Mouse (Mus musculus): ENCODE measurements at regions not wholly inside any gene's neighbourhood (a gene's known extent, or its start where the extent isn't known, plus 50 kb on each side); places are given as distances from the start of the nearest gene placed in this dataset.

DNA sequence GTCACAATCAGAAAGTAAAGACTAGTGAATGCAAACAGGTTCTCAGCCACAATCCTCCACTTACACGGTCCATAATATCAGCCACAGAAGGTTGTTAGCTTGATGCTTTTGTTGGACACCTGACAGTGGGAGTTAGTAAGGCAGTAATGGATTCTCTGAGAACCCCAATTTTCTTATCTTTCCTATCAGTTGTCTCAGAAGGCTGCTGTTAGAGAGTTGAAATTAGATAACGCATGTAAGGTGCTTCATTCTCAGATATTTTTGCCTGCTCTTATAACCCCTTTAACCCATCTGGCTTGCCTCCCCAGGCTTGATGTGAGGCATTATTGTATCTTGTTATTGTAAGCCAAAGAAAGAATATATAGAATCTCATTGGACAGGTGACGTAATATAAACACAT lies 63.0 kb upstream of the Ube2e3 start:
- no peak for DNase-seq
- intact Hi-C loops (cut with DNase I), result no loop called here

DNA sequence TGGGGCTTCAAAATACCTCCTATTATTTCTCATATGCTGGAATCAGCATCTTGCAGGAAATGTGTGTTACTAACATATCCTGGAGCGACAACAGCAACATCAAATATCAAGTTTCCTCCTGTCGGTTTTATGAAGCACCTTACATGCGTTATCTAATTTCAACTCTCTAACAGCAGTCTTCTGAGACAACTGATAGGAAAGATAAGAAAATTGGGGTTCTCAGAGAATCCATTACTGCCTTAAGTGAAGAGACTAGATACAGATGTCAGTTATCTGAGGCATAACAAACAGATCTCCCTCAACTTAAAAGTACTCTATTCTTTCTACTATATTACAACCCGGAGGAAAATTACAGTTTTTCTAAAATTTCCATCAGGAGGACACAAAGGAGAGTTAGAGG lies 64.4 kb upstream of the Ube2e3 start:
- DNase-seq, result no peak
- intact Hi-C loops (cut with DNase I), result no loop called here

GRCm38 (mm10) chr2:78795446-78795845 lies 72.5 kb upstream of the Ube2e3 start:
- DNase-seq, result no peak
- intact Hi-C loops (cut with DNase I), result no loop called here

DNA sequence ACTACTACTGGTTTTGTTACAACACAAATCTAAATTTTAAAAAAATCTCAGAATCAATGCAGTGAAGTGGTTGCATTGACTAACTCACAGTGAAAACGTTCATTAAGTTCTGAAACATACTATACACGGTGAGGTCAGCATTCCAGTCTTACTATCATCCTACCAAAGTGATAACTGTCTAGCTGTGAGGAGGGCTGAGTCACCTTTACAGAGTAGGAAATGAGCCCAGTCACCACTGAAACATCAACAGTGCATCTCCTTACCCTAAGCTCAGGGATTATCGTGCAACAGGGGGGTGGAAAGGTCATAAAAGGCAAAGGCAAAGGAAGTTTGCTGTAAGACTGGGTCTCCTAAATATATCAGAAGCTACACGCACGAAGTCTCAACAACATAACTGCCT lies 73.2 kb upstream of the Ube2e3 start:
- intact Hi-C loops (cut with DNase I), result no loop called here
- DNase-seq, result no peak

DNA sequence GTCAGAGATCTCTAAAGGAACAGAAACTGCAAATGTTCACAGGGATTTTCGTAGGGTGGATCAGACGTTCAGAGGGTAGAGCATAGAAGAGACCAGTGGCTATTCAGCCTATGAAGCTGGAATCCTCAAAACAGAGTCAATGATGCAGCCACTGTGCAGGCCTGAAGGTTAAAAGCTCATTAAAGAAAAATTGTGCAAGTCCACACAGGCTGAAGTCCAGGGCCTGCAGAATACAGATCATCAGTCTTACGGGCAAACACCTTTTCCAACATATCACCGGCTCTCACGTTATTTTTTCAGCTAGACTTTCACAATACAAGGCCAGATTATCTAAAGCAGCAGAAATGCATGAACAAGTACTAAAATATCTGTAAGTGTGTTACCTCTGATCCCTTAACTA lies 78.8 kb upstream of the Ube2e3 start:
- intact Hi-C loops (cut with DNase I), result no loop called here

GRCm38 (mm10) chr2:78788222-78788621 lies 79.7 kb upstream of the Ube2e3 start:
- DNase-seq, result no peak
- intact Hi-C loops (cut with DNase I), result no loop called here

More for the DNA sequence above, 78.8 kb upstream of the Ube2e3 start:
- DNase-seq, result no peak

DNA sequence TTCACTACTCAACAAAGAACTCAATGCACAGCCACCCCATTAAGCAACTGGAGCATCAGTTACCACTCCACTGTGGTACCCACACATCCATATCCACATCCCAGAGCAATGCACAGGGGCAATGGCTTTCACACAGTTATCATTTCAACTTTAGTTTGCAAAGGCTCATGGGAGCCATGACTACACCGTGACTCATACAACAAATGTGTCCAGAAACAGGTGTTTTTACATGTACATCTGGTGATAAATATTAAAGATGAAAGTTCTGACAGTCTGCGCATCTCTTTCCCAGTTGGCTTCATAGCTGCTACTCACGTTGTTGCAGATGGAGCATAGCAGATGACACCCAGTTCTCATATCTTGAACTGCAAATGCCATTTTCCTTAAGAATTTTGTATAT lies 88.0 kb upstream of the Ube2e3 start:
- DNase-seq, result no peak
- intact Hi-C loops (cut with DNase I), result no loop called here

- intact Hi-C loops (cut with DNase I), result no loop called here
- no peak for DNase-seq
Observed at GRCm38 (mm10) chr2:78777589-78777988, 90.3 kb upstream of the Ube2e3 start.

- intact Hi-C loops (cut with DNase I), result no loop called here
- no peak for DNase-seq
Observed at GRCm38 (mm10) chr2:78754362-78754761, 113.6 kb upstream of the Ube2e3 start.

GRCm38 (mm10) chr2:78753918-78754317 lies 114.0 kb upstream of the Ube2e3 start:
- no peak for DNase-seq
- intact Hi-C loops (cut with DNase I), result no loop called here

DNA sequence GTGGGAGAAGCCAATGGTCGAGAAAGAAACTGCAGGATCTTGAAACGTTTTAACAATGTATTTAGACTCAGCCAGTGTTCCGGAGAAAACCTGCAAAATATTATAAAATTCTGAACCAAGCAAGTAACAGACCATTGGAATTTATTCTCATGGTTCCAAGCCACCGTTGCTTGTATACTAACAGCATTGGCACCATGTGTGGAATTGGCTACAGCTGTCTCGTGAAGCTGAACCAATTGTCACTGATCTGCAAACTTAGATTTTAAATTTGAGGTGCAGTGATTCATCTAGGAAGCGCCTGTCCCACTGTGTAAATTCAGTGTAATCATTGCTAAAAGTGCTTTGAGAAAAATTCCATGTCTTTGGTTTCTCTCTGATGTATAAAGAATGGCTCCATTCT lies 137.8 kb upstream of the Ube2e3 start:
- intact Hi-C loops (cut with DNase I), result no loop called here
- DNase-seq, result no peak

DNA sequence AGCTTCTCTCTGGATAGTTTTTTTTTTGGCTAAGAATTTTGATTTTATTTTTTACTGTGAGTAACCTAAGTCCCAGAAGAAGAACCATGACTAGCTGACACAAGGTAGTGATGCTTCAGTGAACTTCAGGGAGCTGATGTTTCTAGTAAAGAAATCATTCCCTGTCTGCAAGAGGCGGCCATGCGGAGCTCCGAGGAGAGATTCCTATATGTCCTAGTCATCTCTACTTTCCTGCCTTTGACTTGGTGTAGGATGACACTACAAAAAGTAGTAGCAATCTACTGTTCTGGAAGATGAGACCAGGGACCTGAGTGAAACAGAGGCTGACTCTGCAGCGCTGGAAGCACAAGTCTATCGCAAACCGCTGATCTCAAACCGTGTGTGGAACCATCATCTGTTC lies 141.9 kb upstream of the Ube2e3 start:
- DNase-seq, result no peak
- intact Hi-C loops (cut with DNase I), result no loop called here

GRCm38 (mm10) chr2:78724416-78724815 lies 143.5 kb upstream of the Ube2e3 start:
- DNase-seq, result no peak
- intact Hi-C loops (cut with DNase I), result no loop called here

GRCm38 (mm10) chr2:78723423-78723822 lies 144.5 kb upstream of the Ube2e3 start:
- DNase-seq, result no peak
- intact Hi-C loops (cut with DNase I), result no loop called here

GRCm38 (mm10) chr2:78722739-78723138 lies 145.2 kb upstream of the Ube2e3 start:
- intact Hi-C loops (cut with DNase I), result no loop called here
- no peak for DNase-seq

- no peak for DNase-seq
- intact Hi-C loops (cut with DNase I), result no loop called here
Observed at GRCm38 (mm10) chr2:78718550-78718949, 149.4 kb upstream of the Ube2e3 start.

DNA sequence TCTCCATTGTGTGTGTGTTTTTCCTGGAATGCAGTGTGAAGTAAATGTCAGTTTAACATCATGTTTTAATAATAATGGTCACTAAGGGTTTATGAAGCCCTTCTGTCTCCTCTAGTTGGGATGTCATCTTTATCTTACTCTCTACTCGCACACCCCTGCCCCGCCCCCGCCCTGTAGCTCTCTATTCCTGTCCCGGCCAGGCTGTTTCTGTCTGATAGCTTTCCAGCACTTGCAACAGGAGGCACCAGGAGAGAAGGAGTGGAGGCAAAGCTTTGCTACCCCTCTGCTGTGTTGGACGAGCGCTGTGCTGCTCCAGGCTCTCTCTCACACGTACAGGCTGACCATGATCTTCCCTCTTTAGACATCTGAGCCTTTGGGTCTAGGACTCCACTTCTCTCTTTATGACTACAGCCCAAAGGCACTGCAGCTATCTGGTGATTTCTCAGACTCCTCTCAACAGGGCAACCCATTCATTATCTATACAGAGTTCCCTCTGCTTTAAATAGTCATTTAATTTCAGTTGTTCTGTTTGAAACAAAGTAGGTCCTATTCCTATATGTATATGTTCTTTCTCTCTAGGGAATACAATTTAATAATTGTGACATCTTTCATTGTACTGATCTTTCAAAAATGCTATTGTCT lies 151.6 kb upstream of the Ube2e3 start:
- intact Hi-C loops (cut with DNase I), result no loop called here
- no peak for DNase-seq

DNA sequence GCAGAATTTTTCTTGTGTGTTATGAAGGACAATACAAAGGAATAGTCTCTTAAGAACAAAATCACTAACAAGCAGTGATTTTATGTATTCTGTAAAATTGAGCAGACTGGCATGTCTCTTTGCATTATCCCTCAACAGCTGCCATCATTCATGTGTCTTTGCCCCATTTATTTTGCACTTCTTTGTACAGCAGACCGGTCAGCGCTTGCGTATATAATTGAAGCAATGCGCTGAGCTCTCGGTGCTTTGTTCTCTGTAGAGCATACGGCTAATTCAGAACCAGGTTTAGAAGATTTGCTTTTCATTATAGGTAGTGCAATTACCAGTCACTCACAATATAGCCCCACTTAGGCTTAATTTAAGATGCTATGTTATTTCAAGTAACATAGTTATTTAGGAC lies 173.1 kb upstream of the Ube2e3 start:
- DNase-seq, result no peak
- intact Hi-C loops (cut with DNase I), result no loop called here

DNA sequence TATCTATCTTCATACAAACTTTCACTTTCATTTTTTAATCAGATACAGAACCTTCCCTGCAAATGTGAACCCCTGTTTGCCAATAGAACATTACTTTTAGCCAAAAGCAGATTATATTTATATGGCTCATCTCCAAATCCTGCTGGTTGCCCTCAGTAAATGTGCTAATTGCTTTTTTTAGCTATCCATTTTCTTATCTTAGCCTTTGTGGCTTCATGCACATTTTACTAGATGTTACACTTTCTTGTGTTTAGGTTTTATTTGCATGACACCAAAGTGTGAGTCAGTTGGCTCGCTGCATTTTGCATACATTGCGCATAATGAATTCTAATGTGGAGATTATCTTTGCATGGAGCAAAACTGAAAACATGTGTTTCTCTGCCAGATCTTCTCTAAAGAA lies 211.3 kb upstream of the Ube2e3 start:
- intact Hi-C loops (cut with DNase I), result no loop called here
- DNase-seq, result no peak

- intact Hi-C loops (cut with DNase I), result no loop called here
- DNase-seq, result no peak
Observed at GRCm38 (mm10) chr2:78655156-78655855, 212.6 kb upstream of the Ube2e3 start.

DNA sequence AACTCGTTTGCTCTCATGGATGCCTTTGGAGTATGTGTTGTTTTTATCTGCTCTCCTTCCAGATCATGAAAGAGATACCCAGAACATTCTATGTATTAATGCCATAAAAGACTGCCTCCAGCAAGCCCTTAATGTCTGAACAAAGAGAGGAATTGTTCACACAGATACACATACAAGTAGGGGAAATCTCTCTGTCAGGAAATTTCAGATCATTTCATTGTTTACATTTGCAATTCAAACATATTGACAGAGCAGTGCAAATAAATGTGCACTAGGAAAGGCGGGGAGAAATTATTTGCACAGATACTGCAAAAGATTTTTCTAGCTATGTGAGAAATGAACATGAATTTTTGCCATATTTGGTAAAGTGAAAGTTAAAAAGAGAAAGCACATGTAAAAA lies 216.4 kb upstream of the Ube2e3 start:
- DNase-seq, result no peak
- intact Hi-C loops (cut with DNase I), result no loop called here

DNA sequence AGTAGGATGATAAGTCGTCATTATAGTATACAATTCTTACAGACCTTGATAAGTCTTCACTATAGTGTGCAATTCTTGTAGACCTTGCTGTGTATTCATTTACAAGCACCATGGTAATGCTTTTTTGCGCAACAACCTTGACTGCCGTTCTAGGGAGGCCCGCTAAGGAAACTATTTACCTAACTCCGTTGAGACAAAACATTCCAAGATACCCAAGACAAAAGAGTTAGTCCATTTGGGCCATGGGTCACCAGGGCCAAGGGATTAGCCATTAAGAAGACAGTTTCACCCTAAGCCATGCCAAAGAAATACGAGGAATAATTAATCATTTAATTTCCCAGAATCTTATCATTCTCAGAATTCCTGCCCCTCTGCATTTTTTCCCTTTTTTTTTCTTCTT lies 227.6 kb upstream of the Ube2e3 start:
- DNase-seq, result no peak

DNA sequence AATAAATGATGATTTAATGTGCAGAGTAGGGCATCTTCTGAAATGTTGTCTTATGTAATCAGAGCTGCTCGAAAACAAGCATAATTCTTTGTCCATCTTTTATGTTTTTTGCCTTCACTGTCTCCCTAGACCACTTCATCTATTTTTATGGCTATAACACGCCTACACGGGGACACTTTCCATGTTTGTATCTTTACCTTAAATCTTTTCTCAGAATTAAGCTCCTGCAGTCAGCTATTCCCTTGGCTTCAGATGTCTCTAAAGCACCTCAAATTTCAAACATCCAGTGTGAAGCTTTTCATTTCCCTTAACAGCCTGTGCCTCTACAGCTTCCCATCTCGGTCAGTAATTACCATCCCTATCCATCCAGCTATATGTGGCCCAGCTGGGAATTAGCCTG lies 242.7 kb upstream of the Ube2e3 start:
- intact Hi-C loops (cut with DNase I), result no loop called here
- no peak for DNase-seq

More for the DNA sequence above, 227.6 kb upstream of the Ube2e3 start:
- intact Hi-C loops (cut with DNase I), result no loop called here

All from gastrocnemius, postnatal 36 days (tissue).